Mouse (Mus musculus) urinary bladder, postnatal 36 days (tissue): ENCODE results near the gene Sh3bgr.

Experiments
- DNase-seq, 2 experiments: peaks; one replicate each; pipeline ENCODE4 v3.0.0; 2022; ENCODE audit warnings: low spot score in 2 of 2, mixed read lengths in 1 of 2

Sh3bgr gene

DNA sequence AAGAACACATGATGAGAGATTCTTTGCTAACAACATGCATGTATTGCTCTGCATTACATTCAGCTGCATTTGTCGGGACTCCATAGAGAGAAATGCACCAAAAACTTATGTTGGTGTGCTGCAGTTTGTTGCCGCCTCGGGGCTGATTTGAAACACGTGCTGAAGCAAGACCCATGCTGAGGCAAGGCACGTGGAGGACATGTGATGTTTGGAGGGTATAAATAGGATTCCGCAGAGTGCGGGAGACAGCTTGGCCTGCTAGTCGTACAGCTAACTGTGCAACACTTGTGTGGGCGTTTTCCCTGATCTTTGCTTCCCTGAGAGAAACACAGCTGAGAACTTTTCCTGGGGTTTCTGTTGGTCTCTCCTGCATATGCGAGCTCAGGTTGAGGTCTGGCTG is 9.5 kb downstream of the Sh3bgr start:
- DNase-seq: no peak

DNA sequence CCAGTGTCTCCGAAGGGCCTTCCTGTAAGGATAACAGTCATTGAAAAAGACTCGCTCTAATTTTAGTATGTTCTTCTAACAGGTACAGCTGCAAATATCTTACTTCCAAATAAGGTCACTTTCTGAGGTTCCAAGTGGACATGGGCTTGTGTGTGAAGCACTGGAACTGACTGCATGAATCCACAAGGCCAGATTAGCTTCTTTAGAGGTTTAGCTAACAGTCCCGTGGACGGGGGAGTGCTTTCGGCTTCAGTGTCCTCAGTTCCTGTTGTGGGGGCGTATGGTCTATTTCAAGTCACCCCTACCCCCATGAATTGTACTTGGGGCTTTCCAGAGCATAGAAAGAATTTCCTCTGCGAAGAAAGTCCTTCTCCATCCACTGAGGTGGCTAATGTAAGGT is 10.6 kb downstream of the Sh3bgr start:
- DNase-seq: no peak

DNA sequence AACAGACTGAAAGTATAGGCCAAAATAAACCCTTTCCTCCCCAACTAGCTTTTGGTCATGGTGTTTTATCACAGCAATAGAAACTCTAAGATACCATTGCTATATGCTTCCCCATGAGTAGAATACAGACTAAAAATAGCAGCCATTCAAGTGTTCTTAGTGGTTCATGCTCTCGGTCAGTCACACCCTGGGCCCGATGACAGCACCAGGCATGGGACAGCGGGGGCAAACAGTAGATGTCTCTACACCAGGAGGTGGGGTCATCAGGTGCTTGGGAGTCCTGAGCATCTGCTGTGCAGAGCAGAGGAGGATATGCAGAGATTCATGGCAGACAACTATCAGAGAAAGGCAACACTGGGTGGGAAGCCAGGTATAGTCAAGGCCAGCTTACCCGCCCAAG is 12.8 kb downstream of the Sh3bgr start:
- DNase-seq: no peak

DNA sequence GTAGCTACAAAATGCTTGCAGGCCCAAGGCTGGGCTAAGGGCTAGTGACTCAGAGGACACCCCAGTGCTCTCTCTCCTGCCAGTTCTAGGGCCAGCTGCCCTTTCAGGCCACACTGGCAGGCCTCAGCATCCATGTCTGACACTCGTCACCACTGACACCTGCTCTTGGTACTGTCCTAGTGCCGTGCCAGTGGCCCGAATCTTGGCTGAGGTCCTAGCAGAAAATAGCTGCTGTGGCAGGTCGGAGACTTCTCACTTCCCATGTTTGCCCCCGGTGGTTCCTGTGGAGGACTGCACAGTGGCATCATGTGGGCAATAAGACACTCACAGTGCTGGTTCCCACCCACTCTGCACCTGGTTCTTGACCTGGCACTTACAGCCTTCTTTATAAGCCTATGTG is 21.2 kb downstream of the Sh3bgr start:
- no peak for DNase-seq

DNA sequence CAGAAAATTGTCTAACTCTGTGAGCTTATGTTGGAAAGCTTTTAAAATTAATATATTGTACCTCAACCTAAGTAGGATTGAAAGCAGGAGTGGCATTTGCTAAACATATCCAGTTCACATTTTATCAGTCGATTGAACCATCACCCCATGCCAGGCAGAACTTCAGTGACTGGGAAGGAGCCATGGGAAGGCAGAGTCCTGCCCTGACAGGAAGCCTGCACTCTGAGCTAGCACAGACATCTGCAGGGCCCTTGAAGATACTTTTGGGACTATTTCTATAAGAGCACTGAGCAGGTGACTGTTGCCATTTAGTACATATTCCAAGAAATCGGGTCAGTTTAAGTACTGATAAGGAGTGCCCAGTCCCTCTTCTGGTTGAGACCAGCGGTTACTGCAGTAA is 21.7 kb downstream of the Sh3bgr start:
- no peak for DNase-seq

DNA sequence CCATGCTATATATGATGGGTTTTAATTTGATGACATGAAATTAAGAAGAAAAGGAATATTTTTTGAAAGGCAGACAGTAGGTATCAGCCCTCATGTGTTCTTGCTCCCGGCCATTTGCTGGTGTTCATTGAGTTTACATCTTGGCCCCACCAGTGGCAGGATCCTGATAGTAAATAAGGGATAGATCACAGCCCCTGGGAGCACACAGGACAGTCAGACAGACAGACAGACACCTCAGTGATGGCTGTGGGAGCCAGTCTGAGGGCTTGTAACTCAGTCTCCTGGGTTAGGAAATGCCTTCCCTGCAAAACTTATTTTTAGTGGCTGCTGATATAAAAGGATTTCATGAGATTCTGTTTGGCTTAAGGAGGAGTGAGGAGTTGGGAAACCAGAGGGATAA is 22.2 kb downstream of the Sh3bgr start:
- DNase-seq: no peak

DNA sequence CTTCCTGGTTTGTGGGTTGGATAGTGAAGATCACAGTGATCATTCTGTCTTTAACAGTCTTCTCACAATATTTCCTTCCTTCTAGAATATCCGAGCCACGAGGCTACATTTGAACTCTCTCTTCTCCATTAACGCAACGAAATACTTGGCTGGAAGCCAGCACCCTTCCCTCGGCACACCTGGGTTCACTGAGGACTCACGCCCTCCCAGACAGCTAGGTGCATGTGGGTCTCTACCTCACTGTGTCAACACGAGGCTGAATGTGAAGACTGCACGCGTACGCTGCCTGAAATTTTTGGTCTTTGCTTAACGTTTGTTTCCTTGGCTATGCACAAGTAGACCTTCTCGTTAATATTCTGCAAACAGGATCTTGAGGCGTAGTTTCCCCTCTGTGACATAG is 28.2 kb downstream of the Sh3bgr start:
- DNase-seq: no peak

DNA sequence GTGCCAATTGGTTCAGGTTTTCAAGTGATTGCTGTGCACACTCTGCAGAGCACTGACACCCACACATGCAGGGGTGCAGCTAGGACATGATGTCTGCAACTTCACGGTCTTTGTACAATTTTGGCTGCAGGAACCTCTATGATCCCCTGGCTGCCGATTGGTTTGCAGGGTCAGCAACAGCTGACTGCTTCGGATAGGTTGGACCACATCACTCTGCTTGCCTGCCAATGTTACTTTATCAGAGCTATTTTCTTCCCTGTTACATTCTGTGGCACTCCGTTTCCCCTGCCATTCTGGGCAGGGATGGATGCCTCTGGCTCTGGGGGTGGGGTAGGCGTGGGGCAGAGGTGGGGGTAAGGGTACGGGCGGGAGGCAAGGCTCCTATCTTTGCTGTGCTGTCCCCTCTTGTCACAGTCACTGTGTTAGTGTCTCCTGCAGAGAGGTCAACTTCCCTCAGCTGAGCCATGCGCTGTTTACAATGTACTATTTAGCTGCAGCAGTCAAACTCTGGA is 28.9 kb downstream of the Sh3bgr start:
- no peak for DNase-seq

DNA sequence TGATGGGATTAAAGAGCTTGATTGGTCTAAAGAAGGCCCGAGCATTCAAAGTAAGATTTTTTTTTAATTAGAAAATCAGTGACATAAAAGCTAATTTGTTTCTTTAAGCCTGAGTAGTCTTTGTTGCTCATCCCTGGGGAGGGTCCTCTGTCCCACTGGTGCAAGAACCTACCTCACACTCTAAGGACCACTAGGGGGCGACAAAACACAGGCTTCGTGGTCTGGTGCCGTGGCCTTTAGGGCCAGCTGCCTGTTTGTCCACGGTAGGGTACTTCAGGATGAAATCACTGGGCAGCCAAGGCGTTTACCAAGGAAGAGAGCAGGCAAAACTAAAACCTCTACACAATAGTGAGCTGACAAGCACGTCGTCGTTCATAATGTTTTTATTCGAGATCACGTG is 30.2 kb downstream of the Sh3bgr start:
- peak; percentile 62 to 69 for DNase-seq

DNA sequence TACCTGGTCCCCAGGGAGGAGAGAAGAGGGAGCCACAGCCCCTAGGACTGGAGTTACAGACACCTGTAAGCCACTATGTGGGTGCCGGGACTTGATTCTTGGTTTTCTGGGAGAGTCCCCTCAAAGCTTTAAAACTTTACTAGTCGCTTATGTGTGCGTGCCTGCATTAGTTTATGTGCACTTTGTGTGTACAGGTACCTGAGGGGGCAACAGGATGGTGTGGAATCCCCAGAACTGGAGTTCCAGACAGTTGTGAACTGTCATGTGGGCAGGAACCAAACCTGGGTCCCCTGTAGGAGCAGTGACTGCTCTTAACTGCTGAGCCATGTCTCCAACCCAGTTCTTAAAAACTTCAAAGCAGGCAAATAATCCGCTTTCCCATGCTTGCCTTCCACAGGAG is 31.0 kb downstream of the Sh3bgr start:
- no peak for DNase-seq

DNA sequence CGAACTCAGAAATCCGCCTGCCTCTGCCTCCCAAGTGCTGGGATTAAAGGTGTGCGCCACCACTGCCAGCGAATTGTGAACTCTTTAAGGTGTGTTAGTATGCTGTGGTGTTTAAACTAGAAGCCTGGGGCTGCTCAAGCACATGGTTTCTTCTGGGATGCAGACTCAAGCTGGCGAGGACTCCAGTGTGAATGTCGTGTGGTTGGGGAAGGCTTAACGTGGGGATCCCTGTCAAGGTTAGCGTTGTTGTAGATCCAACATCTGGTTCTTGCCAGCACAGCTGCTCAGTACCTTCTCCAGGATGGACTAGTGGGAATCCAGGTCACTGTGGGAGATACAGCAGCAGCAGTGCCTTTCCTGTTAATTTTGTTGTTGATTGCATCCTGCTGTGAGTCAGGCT is 31.7 kb downstream of the Sh3bgr start:
- DNase-seq: no peak

DNA sequence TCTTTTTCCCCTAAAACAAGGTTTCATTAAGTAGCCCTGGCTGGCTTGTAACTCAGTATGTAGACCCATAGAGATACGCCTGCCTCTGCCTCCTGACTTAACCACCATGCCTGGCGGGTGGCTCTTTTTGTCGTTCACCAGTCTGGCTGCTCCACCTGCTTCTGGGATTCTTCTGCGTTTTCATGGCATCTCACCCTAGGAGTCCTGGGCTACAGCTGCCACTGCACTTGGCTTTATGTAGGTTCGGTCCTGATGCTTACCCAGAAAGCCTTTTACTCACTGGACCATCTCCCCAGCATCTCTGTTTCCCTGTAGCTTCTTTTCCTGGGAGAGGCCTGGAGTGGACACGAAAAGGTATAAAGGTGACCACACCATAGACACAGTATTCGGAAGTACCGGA is 33.7 kb downstream of the Sh3bgr start:
- DNase-seq: no peak

DNA sequence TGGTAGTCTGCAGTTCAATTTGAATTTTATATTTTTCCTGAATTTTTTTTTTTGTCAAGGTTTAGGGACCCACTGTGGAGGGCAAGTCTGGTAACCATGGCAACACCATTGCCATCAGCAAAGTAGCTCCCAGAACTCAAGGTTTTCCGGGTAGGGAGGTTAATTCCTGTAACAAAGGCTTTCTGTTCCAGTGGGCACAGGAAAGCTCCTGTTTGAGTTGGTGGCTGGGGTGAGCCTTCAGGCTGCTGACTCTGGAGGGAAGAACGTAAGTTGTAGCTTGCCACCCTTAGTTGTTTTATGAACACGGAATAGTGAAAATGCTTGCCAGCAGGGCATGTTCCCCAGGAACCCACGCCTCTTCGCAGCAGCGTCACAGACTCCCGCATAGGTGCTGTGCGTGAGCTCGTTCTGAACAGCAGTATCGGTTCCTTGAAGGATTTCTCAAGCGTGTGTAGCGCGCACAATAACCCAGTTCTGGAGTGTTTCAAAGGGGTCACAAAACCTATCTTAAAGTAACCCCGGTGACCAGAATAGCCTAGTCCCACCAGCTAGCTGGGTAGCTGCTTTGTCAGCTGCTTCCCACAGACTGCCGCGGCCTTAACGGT is 35.2 kb downstream of the Sh3bgr start, which contains the start of gene B3galt5:
Gene B3galt5, plus strand, starts transcription at position 436 of the 605 bp plus-strand sequence.
- no peak for DNase-seq

DNA sequence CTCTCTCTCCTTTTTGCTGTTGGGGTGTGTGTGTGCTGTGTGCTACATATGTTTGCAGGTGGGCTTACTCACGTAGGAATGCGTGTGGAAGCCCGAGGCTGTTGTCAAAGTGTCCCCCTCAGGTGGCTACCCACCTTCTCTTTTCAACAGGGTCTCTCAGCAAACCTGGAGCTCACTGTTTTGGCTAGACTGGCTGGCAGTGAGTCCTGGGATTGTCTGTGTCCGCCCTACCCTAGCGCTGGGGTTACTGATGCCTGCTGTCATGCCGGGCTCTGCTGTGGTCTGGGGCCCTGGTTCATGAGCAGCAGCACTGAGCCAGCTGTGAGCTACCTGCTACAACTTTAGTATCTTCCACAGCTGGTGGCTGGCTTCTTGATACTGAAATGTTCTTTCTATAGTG is 44.2 kb downstream of the Sh3bgr start:
- no peak for DNase-seq

DNA sequence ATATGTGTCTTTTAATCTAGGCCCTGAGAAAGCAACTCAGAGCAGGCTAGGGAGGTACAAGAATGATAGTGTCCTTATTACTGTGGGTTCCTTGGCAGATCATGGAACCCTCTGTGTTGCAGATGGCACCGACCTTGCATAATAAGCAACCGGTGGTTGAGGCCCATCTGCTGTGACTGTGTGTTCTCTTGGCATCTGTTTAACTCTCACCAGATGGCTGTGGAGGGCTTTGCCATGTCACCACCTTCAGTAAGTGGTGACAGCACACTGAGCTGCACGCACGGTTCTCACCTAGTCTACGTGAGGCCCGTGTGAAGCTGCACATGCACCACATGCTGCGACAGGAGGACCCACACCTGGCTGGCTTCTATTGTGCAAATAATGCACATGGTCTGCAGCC is 49.4 kb downstream of the Sh3bgr start:
- DNase-seq: no peak

DNA sequence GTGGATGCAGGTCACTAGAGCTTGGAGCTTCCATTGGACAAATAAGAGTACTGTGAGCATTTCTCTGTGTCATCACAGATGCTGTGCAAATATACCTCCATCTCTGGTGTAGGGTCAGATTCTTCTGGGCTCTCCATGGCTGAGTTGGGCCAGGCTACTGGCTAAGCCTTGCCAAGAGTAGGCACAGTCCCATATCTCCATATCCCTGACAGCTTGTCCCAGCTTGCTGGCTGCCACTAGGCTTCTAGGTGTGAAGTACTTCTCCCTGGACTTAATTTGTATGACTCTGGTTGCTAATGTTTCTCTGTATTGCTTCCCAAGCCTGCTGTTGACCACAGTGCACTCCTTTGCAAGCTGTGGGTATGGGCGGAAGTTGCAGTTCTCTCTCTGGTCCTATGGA is 51.9 kb downstream of the Sh3bgr start:
- DNase-seq: no peak

DNA sequence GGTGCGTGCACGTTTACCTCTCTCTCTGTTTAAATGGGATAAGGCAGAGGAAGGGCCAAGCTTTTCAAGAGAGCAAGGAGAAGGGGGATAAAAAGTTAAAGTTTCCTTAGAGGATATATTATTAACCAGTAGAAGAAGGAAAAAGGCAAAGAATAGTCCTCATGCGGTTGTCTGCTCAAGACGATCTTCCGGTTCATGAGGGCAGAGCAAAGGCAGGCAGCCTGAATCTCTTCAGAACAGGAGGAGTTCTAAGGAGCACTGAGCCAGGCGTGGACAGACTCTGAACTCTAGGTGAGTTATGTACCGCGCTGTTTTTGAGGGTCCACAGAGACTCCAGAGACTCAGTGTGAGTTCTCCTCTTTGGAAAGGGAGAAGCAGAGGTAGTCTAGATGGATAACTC is 58.2 kb downstream of the Sh3bgr start:
- DNase-seq: no peak

DNA sequence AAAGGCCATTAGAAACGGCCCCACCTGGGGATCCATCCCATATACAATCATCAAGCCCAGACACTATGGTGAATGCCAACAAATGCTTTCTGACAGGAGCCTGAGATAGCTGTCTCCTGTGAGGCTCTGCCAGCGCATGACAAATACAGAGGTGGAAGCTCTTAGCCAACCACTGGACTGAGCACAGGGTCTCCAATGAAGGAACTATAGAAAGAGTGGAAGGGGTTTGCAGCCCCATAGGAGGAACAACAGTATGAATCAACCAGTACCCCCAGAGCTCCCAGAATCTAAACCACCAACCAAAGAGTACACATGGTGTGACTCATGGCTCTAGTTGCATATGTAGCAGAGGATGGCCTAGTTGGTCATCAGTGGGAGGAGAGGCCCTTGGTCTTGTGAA is 71.5 kb downstream of the Sh3bgr start:
- DNase-seq: no peak

DNA sequence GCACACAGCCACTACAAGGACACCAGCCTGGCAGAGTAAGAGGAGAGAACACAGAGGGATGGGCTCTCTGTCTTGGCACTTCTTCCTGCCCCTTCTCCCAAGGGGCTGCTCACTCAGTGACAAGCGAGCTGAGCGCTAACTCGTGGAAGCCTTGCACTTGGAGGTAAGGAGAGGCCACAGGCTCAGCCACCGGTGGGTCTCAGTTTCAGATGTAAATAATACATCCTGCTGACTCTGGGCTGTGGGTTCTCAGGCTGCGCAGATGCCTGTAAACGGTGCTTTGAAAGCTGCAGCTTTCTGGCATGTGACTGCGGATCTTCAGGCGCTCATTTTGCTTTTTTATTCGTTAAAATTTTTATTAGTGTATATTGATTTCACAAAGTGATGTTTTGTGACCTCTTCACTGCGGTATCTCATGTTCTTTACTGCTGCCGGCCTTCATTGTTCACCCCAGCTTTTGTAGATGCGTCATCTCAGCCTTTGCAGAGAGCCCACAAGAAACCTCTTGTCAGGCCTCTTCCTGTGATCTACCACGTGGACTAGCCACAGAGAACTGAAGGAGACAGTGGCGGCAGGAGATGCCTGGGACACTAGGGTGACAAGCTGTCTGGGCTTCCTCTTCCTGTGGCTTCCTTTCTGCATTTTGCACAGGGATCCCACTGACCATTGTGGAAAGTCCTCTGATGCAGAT is 72.8 kb downstream of the Sh3bgr start:
- no peak for DNase-seq

DNA sequence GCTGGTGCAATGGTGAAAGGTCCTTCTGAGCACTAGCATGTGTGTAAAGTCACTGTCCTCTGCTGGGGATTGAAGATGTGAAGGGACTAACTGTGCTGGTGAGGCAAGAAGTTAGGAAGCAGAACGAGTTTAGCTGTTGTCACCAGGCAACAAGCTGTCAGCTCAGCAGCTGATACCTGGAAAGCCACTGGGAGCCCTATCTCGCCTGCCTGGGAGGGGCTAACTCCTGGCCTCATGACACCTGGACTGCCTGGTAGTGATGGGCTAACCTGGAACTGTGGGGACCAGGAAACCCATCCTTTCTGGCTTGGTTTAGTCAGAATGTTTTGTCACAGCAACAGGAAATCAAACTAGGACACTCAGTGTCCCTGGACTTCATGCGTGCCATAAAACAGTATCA is 76.3 kb downstream of the Sh3bgr start:
- DNase-seq: no peak
